Mouse (Mus musculus) bone marrow macrophage, adult 2 months (primary cell): Measurements from ENCODE around the gene Gucy2c. TPM values are rescaled to one million over a fixed set of nuclear protein-coding genes. Genes with fewer than 3 reads are reported as not detected.
"Not testable (repeated sequence)": the region's sequence is repeated elsewhere in the genome, so short reads cannot be mapped to it uniquely, and the experiment has no call there.

Source experiments
- H3K27ac ChIP-seq: 2 replicates; pipeline ENCODE4 v1.5.1; 2012; ENCODE audit warnings: low read depth, low read length; ENCODE audit not compliant: insufficient read depth
- H3K4me1 ChIP-seq: 2 replicates; pipeline ENCODE4 v1.6.1; 2012; ENCODE audit warnings: low read length; ENCODE audit not compliant: control insufficient read depth, insufficient read depth
- H3K4me3 ChIP-seq: 2 replicates; pipeline ENCODE4 v1.5.1; 2012; ENCODE audit warnings: mild to moderate bottlenecking, low read length, moderate library complexity; ENCODE audit not compliant: insufficient read depth
- CTCF ChIP-seq: IDR thresholded peaks from 2 replicates; pipeline ENCODE4 v1.5.1; 2012; ENCODE audit warnings: low read depth, mild to moderate bottlenecking, low read length, moderate library complexity
- POLR2A ChIP-seq: IDR thresholded peaks from 2 replicates; pipeline ENCODE4 v1.6.1; 2012; ENCODE audit warnings: mild to moderate bottlenecking, low read depth, low read length, borderline replicate concordance
- polyA plus RNA-seq: library from polyadenylated mRNA; stranded (reverse); fragments of >200 nt; gene quantifications from 2 replicates; pipeline ENCODE4 v1.2.4, GENCODE M21; 2012; ENCODE audit not compliant: missing spikeins, insufficient read depth, insufficient read length

Gucy2c gene
- polyA plus RNA-seq, 1 experiment: not detected

DNA sequence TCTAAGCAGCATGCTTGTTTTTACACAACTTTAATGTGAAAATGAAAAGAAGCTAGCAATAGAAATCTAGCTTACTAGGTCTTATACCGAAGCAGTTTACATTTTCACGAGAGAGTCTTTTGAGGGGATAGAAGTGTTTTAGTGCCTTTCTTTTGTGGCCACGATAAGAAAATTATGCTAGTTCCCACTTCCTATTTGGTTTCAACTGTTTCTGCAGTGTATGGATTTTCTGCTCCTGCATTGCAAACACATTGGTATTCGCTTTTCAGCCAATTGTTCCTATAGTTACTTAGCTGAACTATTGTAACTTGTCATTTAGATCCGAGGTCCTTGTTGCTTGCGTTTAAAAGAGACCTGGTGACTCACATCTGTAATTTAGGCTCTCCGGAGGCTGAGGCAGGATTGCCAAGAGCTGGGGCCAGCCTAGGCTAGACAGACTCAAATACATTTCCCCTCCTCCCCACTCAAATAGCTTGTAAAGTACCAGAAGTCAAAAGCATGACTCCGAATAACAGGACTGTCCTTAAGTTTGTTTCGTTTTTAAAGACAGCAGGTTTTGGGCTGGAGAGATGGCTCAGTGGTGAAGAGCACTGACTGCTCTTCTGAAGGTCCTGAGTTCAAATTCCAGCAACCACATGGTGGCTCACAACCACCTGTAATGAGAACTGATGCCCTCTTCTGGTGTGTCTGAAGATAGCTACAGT lies 23.3 kb upstream of the Gucy2c start:
- Histone ChIP-seq H3K27ac (peak overlapping the region; percentile 87), H3K4me3 (peak overlapping the region; percentile 45), H3K4me1 (peaks cover 18% of the 10 kb centered on the region)
- TF ChIP-seq CTCF (no peak), POLR2A (no peak)

GRCm38 (mm10) chr6:136803739-136804633 lies 22.4 kb upstream of the Gucy2c start, which contains the start of gene Hist4h4:
Gene Hist4h4, minus strand, starts transcription at chr6:136804415.
- peaks cover 16% of the 10 kb centered on the region for H3K4me1 ChIP-seq
- H3K4me3 ChIP-seq: peak within 1 kb of the TSS; percentile 65
- no peak for TF ChIP-seq CTCF
- TF ChIP-seq POLR2A: peak; percentile 92
- peak within 1 kb of the TSS; percentile 92 for H3K27ac ChIP-seq

GRCm38 (mm10) chr6:136803093-136803738 lies 21.7 kb upstream of the Gucy2c start:
- peak overlapping the region; percentile 92 for H3K27ac ChIP-seq
- H3K4me1 ChIP-seq: peaks cover 16% of the 10 kb centered on the region
- TF ChIP-seq CTCF (no peak), POLR2A (no peak)
- H3K4me3 ChIP-seq: peak overlapping the region; percentile 65

DNA sequence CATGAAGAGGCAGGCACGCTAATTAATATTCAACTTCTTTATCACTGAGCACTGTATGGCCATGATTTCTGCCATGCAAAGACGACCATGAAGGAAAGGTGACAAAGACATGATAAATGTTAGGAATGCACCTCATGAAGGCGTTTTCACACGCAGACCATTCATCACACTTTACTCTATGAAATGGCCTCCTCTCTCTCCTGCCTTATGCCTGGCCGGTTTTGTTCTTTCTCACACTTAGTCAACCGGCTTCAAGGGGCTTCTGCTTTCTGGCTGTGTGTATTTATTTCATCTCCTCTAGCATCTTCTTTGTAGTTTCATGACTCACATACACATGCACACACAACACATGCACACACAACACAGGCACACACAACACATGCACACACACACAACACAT lies 19.7 kb upstream of the Gucy2c start:
- no peak overlapping the region for H3K27ac ChIP-seq
- no peak overlapping the region for H3K4me3 ChIP-seq
- TF ChIP-seq CTCF (no peak), POLR2A (no peak)
- peaks cover 10% of the 10 kb centered on the region for H3K4me1 ChIP-seq

- H3K4me3 ChIP-seq: no peak overlapping the region
- H3K4me1 ChIP-seq: peaks cover 6% of the 10 kb centered on the region
- no peak for TF ChIP-seq CTCF
- no peak for TF ChIP-seq POLR2A
- no peak overlapping the region for H3K27ac ChIP-seq
Measured at GRCm38 (mm10) chr6:136800710-136801109, 19.1 kb upstream of the Gucy2c start.

- H3K27ac ChIP-seq, H3K4me1 ChIP-seq, H3K4me3 ChIP-seq: not testable (repeated sequence)
Measured at GRCm38 (mm10) chr6:136797874-136798693, 16.5 kb upstream of the Gucy2c start.

DNA sequence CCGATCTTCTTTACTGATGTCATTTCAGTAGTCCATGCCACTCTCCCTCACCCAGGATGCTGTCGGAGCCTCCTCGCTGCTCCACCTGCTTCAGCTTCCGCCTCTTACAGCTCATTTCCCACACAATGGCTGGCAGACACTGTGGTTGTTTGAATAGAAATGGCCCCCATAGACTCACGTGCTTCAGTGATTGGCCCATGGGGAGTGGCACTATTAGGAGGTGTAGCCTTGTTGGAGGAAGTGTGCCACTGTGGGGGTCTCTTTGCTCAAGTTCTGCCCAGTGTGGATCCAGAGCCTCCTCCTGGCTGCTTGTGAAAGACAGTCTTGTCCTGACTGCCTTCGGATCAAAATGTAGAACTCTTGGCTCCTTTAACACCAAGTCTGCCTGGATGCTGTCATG lies 14.3 kb upstream of the Gucy2c start:
- no peak for TF ChIP-seq CTCF
- no peak for TF ChIP-seq POLR2A
- H3K4me1 ChIP-seq: peaks cover 6% of the 10 kb centered on the region; the same call in 1 of the 2 replicates

DNA sequence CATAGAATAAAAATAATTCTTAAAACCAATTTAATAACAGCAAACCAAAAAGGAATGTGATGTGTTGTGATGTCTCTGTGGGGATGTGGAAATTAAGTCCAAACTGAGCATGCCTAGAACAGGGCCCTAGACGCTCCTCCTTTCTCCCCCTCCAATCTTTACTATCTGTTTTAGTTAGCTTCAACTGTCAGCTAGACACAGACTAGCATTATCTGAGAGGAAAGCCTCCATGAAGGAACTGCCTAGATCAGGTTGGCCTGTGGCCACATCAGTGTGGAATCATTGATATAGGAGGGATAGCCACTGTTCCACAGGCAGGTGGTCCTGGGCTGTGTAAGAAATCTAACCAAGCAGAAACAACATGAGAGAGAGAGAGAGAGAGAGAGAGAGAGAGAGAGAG lies 13.5 kb upstream of the Gucy2c start:
- Histone ChIP-seq H3K27ac (no peak overlapping the region), H3K4me3 (no peak overlapping the region), H3K4me1 (peaks cover 6% of the 10 kb centered on the region; the same call in 1 of the 2 replicates)
- TF ChIP-seq POLR2A: no peak

More for the DNA sequence above, 14.3 kb upstream of the Gucy2c start:
- H3K27ac ChIP-seq: no peak overlapping the region
- no peak overlapping the region for H3K4me3 ChIP-seq

GRCm38 (mm10) chr6:136793831-136794525 lies 12.4 kb upstream of the Gucy2c start:
- H3K27ac ChIP-seq: no peak overlapping the region
- no peak for TF ChIP-seq CTCF
- no peak for TF ChIP-seq POLR2A
- peak overlapping the region; percentile 18; the same call in 1 of the 2 replicates for H3K4me3 ChIP-seq
- peaks cover 6% of the 10 kb centered on the region; the same call in 1 of the 2 replicates for H3K4me1 ChIP-seq
